ENCODE assay signal across 8 mouse cellular contexts in genomic region chr7:80057781-80058180, GRCm38 (mm10). TPM values are rescaled to one million over a fixed set of nuclear protein-coding genes. Genes with fewer than 3 reads are reported as not detected.
DNase-seq lines count a peak whose midpoint lies in the region; ATAC-seq and TF ChIP-seq lines count a peak whose summit lies in the region.

No protein-coding gene starts in this region.

- intact Hi-C loops in gastrocnemius, adult 2 months (cut with DNase I): no loop called here
- intact Hi-C loops in gastrocnemius, postnatal 14 days (cut with DNase I; ENCODE audit: low total_unique reads): no loop called here

- H3K9me3 ChIP-seq in hindbrain, embryonic 14.5 days (ENCODE audit: control insufficient read depth, low read length): no peaks in the 10 kb centered on the region
- no peaks in the 10 kb centered on the region for H3K9me3 ChIP-seq in midbrain, embryonic 11.5 days (ENCODE audit: control insufficient read depth, low read length)

- DNase-seq in gastrocnemius, adult 2 months: no peak
- DNase-seq in gastrocnemius, postnatal 14 days: no peak
- no peak for DNase-seq in hindbrain, embryonic 14.5 days (ENCODE audit: low spot score)
- no peak for DNase-seq in midbrain, embryonic 11.5 days (ENCODE audit: low spot score, missing footprints)
- no peak for DNase-seq in urinary bladder, postnatal 25 days (ENCODE audit: low spot score)
- DNase-seq in cerebellum, adult 11-12 months: no peak

- no peak overlapping the region for H3K4me3 ChIP-seq in gastrocnemius, adult 2 months
- no peak overlapping the region for H3K4me3 ChIP-seq in bone marrow macrophage, adult 2 months (ENCODE audit: insufficient read depth, low read length)
- no peak overlapping the region for H3K4me3 ChIP-seq in hindbrain, embryonic 14.5 days (replicated peaks; ENCODE audit: low read length)
- no peak overlapping the region for H3K4me3 ChIP-seq in midbrain, embryonic 11.5 days (ENCODE audit: low read depth, low read length)

- H3K9ac ChIP-seq in hindbrain, embryonic 14.5 days: no peak overlapping the region
- H3K9ac ChIP-seq in midbrain, embryonic 11.5 days (ENCODE audit: low read length): peak overlapping the region; percentile 40

- no peaks in the 10 kb centered on the region for H3K27me3 ChIP-seq in hindbrain, embryonic 14.5 days (ENCODE audit: control insufficient read depth, insufficient read depth, low read length)
- no peaks in the 10 kb centered on the region for H3K27me3 ChIP-seq in midbrain, embryonic 11.5 days (ENCODE audit: control insufficient read depth, insufficient read depth, low read length)

- no peaks in the 10 kb centered on the region for H3K36me3 ChIP-seq in hindbrain, embryonic 14.5 days (replicated peaks; ENCODE audit: control insufficient read depth, insufficient read depth)
- no peaks in the 10 kb centered on the region for H3K36me3 ChIP-seq in midbrain, embryonic 11.5 days (ENCODE audit: control insufficient read depth, insufficient read depth, low read length)

- peak overlapping the region; percentile 84 for H3K27ac ChIP-seq in gastrocnemius, adult 2 months
- peak overlapping the region; percentile 94 for H3K27ac ChIP-seq in bone marrow macrophage, adult 2 months (ENCODE audit: insufficient read depth, low read depth, low read length)
- H3K27ac ChIP-seq in hindbrain, embryonic 14.5 days: peak overlapping the region; percentile 47
- H3K27ac ChIP-seq in midbrain, embryonic 11.5 days (ENCODE audit: low read depth, low read length): peak overlapping the region; percentile 79

- TF ChIP-seq POLR2A in bone marrow macrophage, adult 2 months (IDR thresholded peaks at IDR 0.05; ENCODE audit: borderline replicate concordance, low read depth, low read length): no peak

- no peak for ATAC-seq in hindbrain, embryonic 14.5 days (ENCODE audit: low FRiP score)
- ATAC-seq in midbrain, embryonic 11.5 days (ENCODE audit: low FRiP score): peak; percentile 66
- no peak for ATAC-seq in megakaryocyte progenitor cell, adult 5-6 weeks (replicated peaks; ENCODE audit: poor library complexity)

- peaks cover 80% of the 10 kb centered on the region for H3K4me1 ChIP-seq in bone marrow macrophage, adult 2 months (ENCODE audit: control insufficient read depth, insufficient read depth, low read length)
- peaks cover 31% of the 10 kb centered on the region for H3K4me1 ChIP-seq in hindbrain, embryonic 14.5 days (replicated peaks; ENCODE audit: control insufficient read depth, insufficient read depth, low read length)
- peaks cover 43% of the 10 kb centered on the region for H3K4me1 ChIP-seq in midbrain, embryonic 11.5 days (ENCODE audit: control insufficient read depth, insufficient read depth, low read length)

- WGBS in hindbrain, embryonic 14.5 days: 9% methylated on average over 14 of the region's 14 CpGs
- WGBS in midbrain, embryonic 11.5 days: 23% methylated on average over 14 of the region's 14 CpGs

- TF ChIP-seq CTCF in gastrocnemius, adult 2 months (IDR thresholded peaks at IDR 0.05): no peak
- no peak for TF ChIP-seq CTCF in bone marrow macrophage, adult 2 months (IDR thresholded peaks at IDR 0.05; ENCODE audit: low read depth, low read length)

- no peak overlapping the region for H3K4me2 ChIP-seq in hindbrain, embryonic 14.5 days (replicated peaks)
- peak overlapping the region; percentile 1; the same call in 1 of the 2 replicates for H3K4me2 ChIP-seq in midbrain, embryonic 11.5 days

RNA-seq across cellular contexts. Expression of gene Zfp710, which starts 33.2 kb away (rescaled TPM):
- 10 to 100 TPM; 21.5 to 37.5 TPM for total RNA-seq in gastrocnemius, adult 2 months (2021)
- 10 to 100 TPM; 14.1 to 15.5 TPM for total RNA-seq in gastrocnemius, postnatal 14 days (2021)
- 125 and 138 TPM in 2 replicates for polyA plus RNA-seq in bone marrow macrophage, adult 2 months (2012; ENCODE audit: insufficient read depth, insufficient read length, missing spikeins)
- 14.7 and 17.5 TPM in 2 replicates for polyA plus RNA-seq in hindbrain, embryonic 14.5 days (2014; fragmentation: Nextera tagmentation; extraction: Ambion mirVana)
- polyA plus RNA-seq in midbrain, embryonic 11.5 days (2014; fragmentation: Nextera tagmentation; extraction: Ambion mirVana): 25.6 and 31.3 TPM in 2 replicates
- 18.9 and 19.3 TPM in 2 replicates for total RNA-seq in megakaryocyte progenitor cell, adult 5-6 weeks (2015)
- 22.7 and 23.6 TPM in 2 replicates for total RNA-seq in megakaryocyte progenitor cell, adult 5-6 weeks (2017)

RNA-seq across cellular contexts. Expression of gene Idh2, which starts 57.4 kb away (rescaled TPM):
- 100 to 1,000 TPM; 236 to 647 TPM for total RNA-seq in gastrocnemius, adult 2 months (2021)
- total RNA-seq in gastrocnemius, postnatal 14 days (2021): 100 to 1,000 TPM; 179 to 214 TPM
- 48.6 and 55.9 TPM in 2 replicates for polyA plus RNA-seq in bone marrow macrophage, adult 2 months (2012; ENCODE audit: insufficient read depth, insufficient read length, missing spikeins)
- 198 and 205 TPM in 2 replicates for polyA plus RNA-seq in hindbrain, embryonic 14.5 days (2014; fragmentation: Nextera tagmentation; extraction: Ambion mirVana)
- 349 and 357 TPM in 2 replicates for polyA plus RNA-seq in midbrain, embryonic 11.5 days (2014; fragmentation: Nextera tagmentation; extraction: Ambion mirVana)
- 267 and 274 TPM in 2 replicates for total RNA-seq in megakaryocyte progenitor cell, adult 5-6 weeks (2015)
- total RNA-seq in megakaryocyte progenitor cell, adult 5-6 weeks (2017): 276 and 284 TPM in 2 replicates
